Mouse (Mus musculus): ENCODE measurements around the gene Lamc2. TPM values are rescaled to one million over a fixed set of nuclear protein-coding genes. Genes with fewer than 3 reads are reported as not detected.

Gene Lamc2
- 1 to 10 TPM in 1 of 2 experiments, under 1 TPM in 1; 0.96 to 2.3 TPM for total RNA-seq (2021)

DNA sequence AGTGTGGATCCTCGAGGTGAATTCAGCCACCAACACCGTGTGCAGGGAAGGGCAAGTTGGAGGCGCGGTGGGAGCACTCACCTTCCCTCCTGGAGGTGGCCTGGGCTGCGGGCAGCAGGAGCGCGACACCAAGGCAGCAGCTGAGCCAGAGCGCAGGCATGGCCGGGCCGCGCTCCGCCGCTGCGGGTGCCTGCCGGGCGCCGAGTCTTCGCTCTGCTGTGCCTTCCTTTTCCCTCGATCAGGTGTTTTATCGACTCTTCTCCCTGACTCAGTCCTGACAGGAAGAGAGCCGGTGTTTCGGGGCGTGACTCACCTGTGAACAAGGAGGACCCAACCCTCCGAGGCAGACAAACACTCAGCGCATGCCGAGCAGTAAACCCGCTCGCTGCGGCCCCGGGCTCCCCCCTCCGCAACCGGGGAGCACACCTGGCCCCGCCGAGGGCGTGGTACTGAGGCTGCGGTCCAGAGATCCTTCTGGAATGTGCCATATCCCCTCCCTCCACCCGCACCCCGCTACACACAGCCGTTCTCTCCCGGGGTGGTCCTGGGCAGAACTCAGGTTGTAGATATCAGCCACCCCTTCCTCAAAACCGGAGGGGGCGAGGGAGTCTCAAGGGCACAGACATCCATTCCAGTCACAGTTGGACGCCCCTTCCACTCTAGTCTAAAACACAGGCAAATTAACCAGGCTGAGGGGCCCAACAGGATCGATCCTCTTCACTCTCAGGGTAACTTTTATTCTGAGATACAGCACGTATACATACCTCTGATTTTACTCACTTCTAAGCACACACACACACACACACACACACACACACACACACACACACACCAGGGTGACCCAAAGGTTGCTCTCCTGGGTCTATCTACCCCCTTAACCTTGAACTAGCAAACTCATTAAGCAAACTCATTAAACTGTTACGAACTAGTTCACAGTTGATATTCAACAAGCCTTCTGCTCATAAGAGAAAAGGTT, at the start of gene Lamc2:
Gene Lamc2 (minus strand): TSS at position 620 of the 976 bp plus-strand sequence.
- no peak for DNase-seq (ENCODE audit: extremely low spot score in 1 of 2, low spot score in 1 of 2)

DNA sequence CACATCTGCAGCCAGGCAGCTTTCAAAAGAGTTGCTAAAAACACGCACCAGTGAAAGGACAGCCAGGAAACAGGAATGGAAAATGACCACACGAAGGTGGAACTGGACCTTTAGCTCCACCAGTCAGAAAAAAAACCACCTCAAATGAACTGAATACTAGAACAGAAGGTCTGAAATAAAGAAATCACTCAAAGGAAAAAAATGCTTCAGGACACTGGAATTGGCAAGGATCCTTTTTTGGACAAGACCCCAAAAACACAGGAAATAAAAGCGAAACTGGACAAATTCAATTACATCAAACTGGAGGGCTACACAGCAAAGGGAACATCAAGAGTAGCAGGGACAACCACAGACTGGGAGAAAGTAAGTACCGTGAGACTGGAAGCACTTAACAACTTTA, 49.3 kb upstream of the Lamc2 start:
- no peak for DNase-seq (ENCODE audit: extremely low spot score in 1 of 2, low spot score in 1 of 2)

DNA sequence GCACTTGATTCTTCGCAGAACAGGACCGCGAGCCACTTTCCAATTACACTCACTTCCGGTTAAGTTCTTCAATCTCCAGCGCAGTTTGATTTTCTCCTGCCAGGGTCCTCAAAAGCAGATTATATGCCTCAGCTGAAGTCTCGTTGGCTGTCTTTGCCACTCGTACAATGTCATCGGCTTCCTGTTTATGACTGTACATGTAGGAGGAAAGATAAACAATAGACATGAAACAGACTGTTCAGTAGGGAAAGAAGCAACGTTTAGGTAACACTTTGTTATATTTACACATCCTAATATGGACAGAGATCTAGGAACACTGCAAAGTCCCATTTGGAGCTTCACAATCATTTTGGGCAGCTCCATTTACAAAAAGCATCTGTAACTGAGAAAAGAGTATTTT, 45.4 kb upstream of the Lamc2 start:
- no peak for DNase-seq (ENCODE audit: extremely low spot score in 1 of 2, low spot score in 1 of 2)

GRCm38 (mm10) chr1:153227916-153228315, 41.7 kb upstream of the Lamc2 start:
- no peak for DNase-seq (ENCODE audit: extremely low spot score in 1 of 2, low spot score in 1 of 2)

DNA sequence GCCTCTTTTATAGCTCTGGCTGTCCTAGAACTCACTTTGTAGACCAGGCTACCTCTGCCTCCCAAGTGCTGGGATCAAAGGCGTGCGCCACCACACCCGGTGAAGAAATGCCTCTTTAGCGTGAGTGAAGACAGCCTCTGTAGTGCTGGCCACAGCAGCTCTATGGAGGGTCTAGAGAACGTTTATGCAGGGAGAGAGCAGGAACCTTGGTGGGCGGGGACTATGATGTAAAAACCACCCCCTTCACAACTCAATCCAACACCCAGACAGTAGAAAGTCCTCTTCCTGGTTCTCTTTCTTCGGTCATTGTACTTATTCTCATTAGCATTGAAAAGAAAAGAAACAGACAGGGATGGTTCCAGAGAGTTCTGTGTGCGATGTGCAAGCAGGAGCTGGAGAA, 40.8 kb upstream of the Lamc2 start:
- DNase-seq (ENCODE audit: extremely low spot score in 1 of 2, low spot score in 1 of 2): no peak

GRCm38 (mm10) chr1:153225786-153226725, 39.8 kb upstream of the Lamc2 start:
- DNase-seq (ENCODE audit: extremely low spot score in 1 of 2, low spot score in 1 of 2): no peak

DNA sequence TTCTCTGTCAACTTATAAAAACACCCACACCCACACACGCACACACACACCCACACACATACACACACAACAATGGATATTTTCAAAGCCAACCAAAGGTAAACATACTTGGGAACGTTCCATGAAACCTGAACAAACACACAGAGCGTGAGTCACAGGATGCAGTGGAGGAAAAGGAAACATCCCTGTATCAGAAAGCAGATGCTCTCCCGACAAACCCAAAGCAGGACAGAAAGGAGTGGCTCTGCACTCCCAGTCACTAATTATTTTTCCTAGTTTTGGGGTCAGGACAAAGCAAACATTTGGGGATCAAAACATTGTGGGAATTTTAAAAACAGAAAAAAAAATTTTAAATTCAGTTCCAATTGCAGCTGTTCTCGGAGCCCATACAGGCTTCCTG, 38.1 kb upstream of the Lamc2 start:
- no peak for DNase-seq (ENCODE audit: extremely low spot score in 1 of 2, low spot score in 1 of 2)

DNA sequence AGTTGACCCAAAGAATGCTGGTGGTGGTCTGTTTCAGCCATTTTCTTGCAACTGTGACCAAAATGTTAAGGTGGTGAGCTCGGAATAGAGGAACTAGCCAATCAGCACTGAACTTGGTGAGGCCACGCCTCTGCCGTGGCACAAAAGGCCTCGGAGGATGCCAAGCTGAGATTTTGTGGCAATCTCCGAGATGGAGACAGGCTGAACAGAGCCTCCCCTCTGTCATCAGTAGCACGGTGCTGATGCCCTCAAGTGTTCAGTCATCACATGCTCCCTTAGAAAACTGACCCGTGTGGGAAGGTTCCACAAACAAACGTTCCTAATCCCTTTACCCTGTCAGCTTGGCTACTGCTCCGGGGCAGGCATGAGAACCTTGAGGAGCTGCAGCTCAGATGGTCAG, 33.1 kb upstream of the Lamc2 start:
- DNase-seq (ENCODE audit: extremely low spot score in 1 of 2, low spot score in 1 of 2): no peak

DNA sequence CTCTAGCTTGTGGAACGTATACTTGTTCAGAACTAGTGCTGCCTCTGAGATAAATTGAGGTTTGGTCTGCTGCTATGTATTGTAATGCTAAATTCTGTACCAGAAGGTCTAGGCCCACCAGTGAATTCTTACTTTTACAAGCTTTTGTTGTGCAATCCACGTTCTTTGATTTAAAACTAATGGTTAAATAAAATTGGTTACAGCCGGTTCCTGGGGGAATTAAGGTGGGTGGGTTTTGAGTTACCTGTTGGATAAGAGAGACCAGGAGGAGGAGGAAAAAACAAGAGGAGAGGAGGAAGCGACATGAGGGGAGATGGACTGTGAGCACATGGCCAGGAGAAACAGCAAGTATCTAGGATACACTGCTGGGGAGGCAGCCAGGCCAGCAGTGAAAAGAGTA, 30.3 kb upstream of the Lamc2 start:
- DNase-seq (ENCODE audit: extremely low spot score in 1 of 2, low spot score in 1 of 2): no peak

GRCm38 (mm10) chr1:153215676-153216075, 29.4 kb upstream of the Lamc2 start:
- no peak for DNase-seq (ENCODE audit: extremely low spot score in 1 of 2, low spot score in 1 of 2)

GRCm38 (mm10) chr1:153210992-153211391, 24.7 kb upstream of the Lamc2 start:
- DNase-seq (ENCODE audit: extremely low spot score in 1 of 2, low spot score in 1 of 2): no peak

- no peak for DNase-seq (ENCODE audit: extremely low spot score in 1 of 2, low spot score in 1 of 2)
These were observed 24.0 kb upstream of the Lamc2 start for GRCm38 (mm10) chr1:153210198-153210597.

GRCm38 (mm10) chr1:153202195-153202594, 15.9 kb upstream of the Lamc2 start:
- no peak for DNase-seq (ENCODE audit: extremely low spot score in 1 of 2, low spot score in 1 of 2)

DNA sequence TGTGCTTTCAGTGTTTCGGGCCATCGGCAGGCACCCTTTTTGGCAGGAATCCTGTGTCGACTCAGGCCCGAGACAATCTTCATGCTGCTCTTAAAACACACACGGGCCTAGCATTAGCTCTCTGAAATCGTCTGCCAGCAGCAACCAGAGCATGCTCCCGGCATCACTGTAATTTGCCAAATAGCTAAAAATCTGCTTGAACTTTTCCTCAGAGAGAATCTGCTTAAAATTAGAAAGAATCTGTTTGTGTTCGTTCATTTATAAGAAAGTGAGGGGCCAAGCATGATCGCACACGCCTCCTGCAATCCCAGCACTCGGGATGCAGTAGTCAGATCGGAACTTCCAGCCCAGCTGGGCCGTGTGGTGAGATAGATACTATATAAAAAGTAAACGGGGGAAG, 15.2 kb upstream of the Lamc2 start:
- no peak for DNase-seq (ENCODE audit: extremely low spot score in 1 of 2, low spot score in 1 of 2)

DNA sequence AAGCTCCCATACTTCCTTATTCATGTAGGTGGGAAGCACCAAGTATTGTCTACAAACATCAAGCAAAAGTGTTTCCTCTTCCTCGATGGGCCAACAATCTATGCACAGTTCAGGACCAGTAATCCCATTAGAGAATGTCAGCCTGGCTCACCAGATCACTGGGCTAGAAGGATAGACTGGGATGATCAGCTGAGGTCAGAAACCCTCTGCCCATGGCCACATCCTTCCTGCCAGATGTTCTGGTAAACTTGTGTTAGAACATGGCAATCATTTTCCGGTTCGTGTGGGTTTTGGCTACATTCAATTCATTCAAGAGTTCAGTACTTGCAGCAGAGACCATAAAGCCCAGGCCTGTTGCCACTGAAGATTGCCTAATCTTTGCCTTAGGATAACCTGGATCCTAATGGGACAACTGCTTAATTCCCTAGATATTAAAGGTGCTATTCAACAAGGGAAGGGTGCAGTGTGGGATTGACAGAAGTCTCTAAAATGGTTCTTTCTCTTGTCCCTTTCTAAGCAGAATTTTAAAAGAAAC, 11.1 kb upstream of the Lamc2 start:
- no peak for DNase-seq (ENCODE audit: extremely low spot score in 1 of 2, low spot score in 1 of 2)

- no peak for DNase-seq (ENCODE audit: extremely low spot score in 1 of 2, low spot score in 1 of 2)
These were observed 6.7 kb upstream of the Lamc2 start for GRCm38 (mm10) chr1:153192945-153193344.

DNA sequence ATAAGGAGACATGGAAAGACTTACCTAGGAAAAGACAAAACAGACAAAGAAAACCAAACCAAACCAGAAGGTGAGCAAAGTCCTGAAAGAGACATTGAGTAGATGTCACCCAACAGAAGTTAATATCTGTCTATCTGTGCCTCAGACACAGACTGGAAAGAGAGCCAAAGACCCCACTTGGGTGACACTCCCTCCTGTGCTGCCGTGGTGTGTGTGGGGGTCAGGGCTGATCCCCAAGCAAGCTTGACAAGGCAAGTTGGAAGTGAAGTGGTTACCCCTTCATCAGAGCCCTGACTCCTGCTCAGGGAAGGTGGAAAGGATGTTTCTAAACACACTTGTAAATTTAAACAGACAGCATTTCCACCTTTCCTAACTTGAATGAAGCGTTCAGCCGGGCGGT, 6.1 kb upstream of the Lamc2 start:
- no peak for DNase-seq (ENCODE audit: extremely low spot score in 1 of 2, low spot score in 1 of 2)

DNA sequence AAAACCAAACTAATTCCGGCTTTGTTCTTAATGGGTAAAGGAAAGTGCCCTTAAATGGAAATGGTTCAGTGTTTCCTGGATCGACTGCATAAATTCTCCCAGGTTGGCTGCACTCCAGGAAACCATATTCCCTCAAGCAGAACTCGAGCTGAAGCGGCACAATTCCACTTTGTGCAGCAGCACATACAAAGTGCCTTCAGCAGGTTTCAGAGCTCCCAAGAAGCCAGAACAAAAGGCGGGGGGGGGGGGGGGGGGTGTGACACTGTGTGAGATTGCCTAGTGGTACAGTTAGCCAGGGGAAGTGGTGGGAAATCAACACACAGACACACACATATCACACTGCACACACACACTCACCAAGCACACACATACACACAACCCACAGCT, 5.7 kb upstream of the Lamc2 start:
- DNase-seq (ENCODE audit: extremely low spot score in 1 of 2, low spot score in 1 of 2): peak in 1 of 2 experiments; percentile 63

DNA sequence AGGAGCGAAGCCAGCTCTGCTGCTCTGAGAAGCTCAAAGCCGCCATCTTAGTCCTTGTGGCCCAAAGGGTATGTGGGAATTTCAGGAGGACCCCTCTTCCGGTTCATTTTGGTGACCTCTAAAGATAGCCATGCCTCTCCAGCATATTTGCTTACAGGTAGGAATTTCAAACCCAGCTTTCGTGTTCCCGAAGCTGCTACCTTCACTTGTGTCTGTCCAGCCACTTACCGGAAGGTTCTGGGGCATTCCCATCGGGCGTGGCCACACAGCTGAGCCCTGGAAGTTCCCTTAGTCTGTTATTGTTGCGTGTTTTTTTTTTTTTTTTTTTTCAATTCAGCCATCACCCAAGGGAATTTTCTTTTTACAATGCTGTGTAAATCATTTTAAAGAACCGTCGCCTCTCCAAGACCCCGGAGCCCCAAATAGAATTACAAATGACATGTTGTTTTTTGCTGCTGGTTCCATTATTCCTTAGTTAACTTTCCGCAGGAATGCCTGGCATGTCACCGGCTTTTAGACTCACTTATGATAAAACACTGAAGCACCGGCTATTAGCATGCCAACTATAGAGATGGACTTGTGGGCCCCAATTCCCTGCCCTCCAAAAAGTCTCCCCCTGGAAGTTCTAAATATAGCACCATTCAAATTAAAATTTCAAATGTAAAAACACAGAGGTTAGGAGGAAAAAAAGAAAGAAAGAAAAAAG, 5.1 kb upstream of the Lamc2 start:
- no peak for DNase-seq (ENCODE audit: extremely low spot score in 1 of 2, low spot score in 1 of 2)

- no peak for DNase-seq (ENCODE audit: extremely low spot score in 1 of 2, low spot score in 1 of 2)
These were observed 1.8 kb upstream of the Lamc2 start for GRCm38 (mm10) chr1:153188081-153188480.

All from layer of hippocampus, postnatal 25 days (tissue).